Mouse (Mus musculus) heart, embryonic 10.5 days (tissue): ENCODE measurements around the gene 4833427G06Rik. TPM values are rescaled to one million over a fixed set of nuclear protein-coding genes. Genes with fewer than 3 reads are reported as not detected.
"Not testable (repeated sequence)": the region's sequence is repeated elsewhere in the genome, so short reads cannot be mapped to it uniquely, and the experiment has no call there.

Source experiments
- DNase-seq: peaks from one replicate; pipeline ENCODE4 v3.0.0-alpha.2; 2017; ENCODE audit warnings: low spot score
- H3K27ac ChIP-seq: fragments of 300-500 bp; sonication (generic); 2 replicates; pipeline ENCODE4 v1.5.1; 2016; ENCODE audit warnings: mild to moderate bottlenecking
- H3K27me3 ChIP-seq: fragments of 300-500 bp; sonication (generic); 2 replicates; pipeline ENCODE4 v1.6.1; 2016; ENCODE audit warnings: mild to moderate bottlenecking; ENCODE audit not compliant: poor library complexity, insufficient read depth, severe bottlenecking
- H3K36me3 ChIP-seq: fragments of 300-500 bp; sonication (generic); 2 replicates; pipeline ENCODE4 v1.6.1; 2016; ENCODE audit warnings: mild to moderate bottlenecking, moderate library complexity
- H3K4me1 ChIP-seq: fragments of 300-500 bp; sonication (generic); 2 replicates; pipeline ENCODE4 v1.6.1; 2016; ENCODE audit warnings: mild to moderate bottlenecking
- H3K4me3 ChIP-seq: fragments of 300-500 bp; sonication (generic); 2 replicates; pipeline ENCODE4 v1.5.1; 2016; ENCODE audit warnings: mild to moderate bottlenecking, moderate library complexity
- H3K9me3 ChIP-seq: fragments of 300-500 bp; sonication (generic); 2 replicates; pipeline ENCODE4 v1.6.1; 2016; ENCODE audit warnings: mild to moderate bottlenecking, moderate library complexity
- WGBS: fragments of 180-500 bp; shearing (Covaris S2); methylation state at CpG from one replicate; pipeline ENCODE4 v1.1.7; 2016; 5-methylcytosine and 5-hydroxymethylcytosine counted together
- polyA plus RNA-seq: library from polyadenylated mRNA; unstranded; fragments of >200 nt; fragmentation: Nextera tagmentation; extraction: Ambion mirVana; gene quantifications from 2 replicates; pipeline ENCODE4 v1.2.1, GENCODE M21; 2016

4833427G06Rik gene
- polyA plus RNA-seq: not detected in 2 replicates

DNA sequence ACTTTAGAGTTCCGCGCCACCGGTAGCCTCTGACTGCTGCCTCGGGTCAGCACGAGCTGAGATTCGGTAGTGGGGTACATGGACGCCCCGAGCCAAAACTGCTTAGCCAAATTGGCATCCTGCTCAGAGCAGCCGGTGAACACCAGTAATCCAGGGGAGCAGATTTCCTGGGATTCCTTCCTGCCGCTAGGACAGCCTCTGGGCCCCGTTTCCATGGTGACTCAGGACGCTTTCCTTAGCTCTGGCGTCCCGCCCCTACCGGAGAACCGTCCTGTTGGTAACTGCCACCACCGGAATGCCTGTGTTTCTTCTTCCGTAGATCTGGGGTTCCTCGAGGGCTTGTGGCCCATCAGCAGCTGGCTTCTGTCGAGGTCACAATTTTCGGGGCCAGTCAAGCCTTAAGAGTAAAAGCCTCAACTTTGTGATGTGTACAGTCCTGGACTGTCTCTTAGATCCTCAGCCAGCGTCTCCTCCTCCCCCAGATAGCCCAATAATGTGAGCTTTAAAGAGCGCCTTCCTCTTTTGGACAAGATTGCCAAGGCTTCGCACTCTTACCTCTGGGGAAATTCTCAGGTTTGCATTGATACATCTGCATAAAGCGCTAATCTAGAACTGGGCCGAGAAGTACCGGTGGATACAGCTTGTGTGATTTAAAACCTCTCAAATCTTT is at the start of gene 4833427G06Rik:
4833427G06Rik (minus strand) TSS at position 323 of the 670 bp plus-strand sequence.
- peak; percentile 85 for DNase-seq
- no peaks in the 10 kb centered on the region for H3K9me3 ChIP-seq
- no peak within 1 kb of the TSS for H3K27ac ChIP-seq
- peaks cover 34% of the 10 kb centered on the region for H3K27me3 ChIP-seq
- WGBS: 8% methylated on average over 27 of the region's 27 CpGs
- H3K4me3 ChIP-seq: peak within 1 kb of the TSS; percentile 77
- peaks cover 17% of the 10 kb centered on the region for H3K4me1 ChIP-seq
- H3K36me3 ChIP-seq: no peaks in the 10 kb centered on the region

- Histone ChIP-seq H3K4me3 (no peak overlapping the region), H3K4me1 (0 out of 2 replicates have a peak, but pooled peaks cover 3% of the 10 kb centered on the region), H3K36me3 (no peaks in the 10 kb centered on the region), H3K27me3 (peaks cover 33% of the 10 kb centered on the region; the same call in 1 of the 2 replicates), H3K9me3 (no peaks in the 10 kb centered on the region), H3K27ac (no peak overlapping the region)
- DNase-seq: no peak
- WGBS: 79% methylated on average over 5 of the region's 5 CpGs
These were observed 45.4 kb upstream of the 4833427G06Rik start for GRCm38 (mm10) chr9:51147294-51147693.

DNA sequence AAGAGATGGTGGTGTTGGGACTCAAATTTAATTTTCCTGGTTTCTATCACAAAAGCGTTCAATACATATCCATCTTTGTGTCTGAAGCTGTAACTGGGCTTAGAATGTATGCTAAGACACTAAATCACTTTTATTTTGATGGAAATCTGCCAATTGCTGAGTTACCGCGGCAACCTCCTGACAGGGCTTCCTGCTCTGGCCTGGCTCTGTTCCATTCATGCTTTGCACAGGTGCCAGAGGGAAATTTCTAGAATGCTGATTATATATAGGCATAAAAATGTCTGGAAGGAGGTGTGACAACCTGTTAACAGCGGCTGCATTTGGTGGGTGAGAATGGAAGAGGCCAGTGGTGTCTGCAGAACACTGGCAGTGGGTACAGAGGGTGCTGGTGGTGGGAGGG is 44.6 kb upstream of the 4833427G06Rik start:
- Histone ChIP-seq H3K36me3 (no peaks in the 10 kb centered on the region), H3K27ac (no peak overlapping the region), H3K4me1 (no peaks in the 10 kb centered on the region), H3K4me3 (no peak overlapping the region), H3K27me3 (peaks cover 27% of the 10 kb centered on the region; the same call in 1 of the 2 replicates), H3K9me3 (no peaks in the 10 kb centered on the region)
- no peak for DNase-seq
- 80% methylated on average over 4 of the region's 4 CpGs for WGBS

DNA sequence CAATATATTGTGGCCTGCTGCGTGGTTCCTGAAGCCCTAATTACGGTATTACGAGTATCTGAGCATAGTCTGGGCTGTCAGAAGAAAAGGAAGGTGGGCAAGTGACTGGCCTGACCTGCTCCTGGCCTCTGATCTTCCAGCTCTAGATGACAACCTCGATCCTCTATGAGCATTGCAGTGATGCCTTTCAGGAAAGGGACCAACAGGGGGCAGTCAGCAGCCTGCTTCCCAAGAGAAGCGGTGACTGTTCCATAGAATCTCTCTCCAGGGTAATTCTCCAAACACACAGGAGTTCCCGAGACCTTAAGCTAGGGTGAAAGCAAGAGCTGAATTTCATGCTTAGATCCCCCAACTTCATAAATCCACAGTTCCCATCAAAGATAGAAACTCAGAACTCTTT is 42.3 kb upstream of the 4833427G06Rik start:
- no peak for DNase-seq
- Histone ChIP-seq H3K4me3 (no peak overlapping the region), H3K9me3 (no peaks in the 10 kb centered on the region), H3K27me3 (peaks cover 5% of the 10 kb centered on the region; the same call in 1 of the 2 replicates), H3K27ac (no peak overlapping the region), H3K36me3 (no peaks in the 10 kb centered on the region), H3K4me1 (no peaks in the 10 kb centered on the region)
- 69% methylated on average over 6 of the region's 6 CpGs for WGBS

GRCm38 (mm10) chr9:51143437-51143836 is 41.6 kb upstream of the 4833427G06Rik start:
- no peaks in the 10 kb centered on the region for H3K4me1 ChIP-seq
- H3K27ac ChIP-seq: no peak overlapping the region
- no peak for DNase-seq
- WGBS: 76% methylated on average over 1 of the region's 1 CpGs
- H3K9me3 ChIP-seq: no peaks in the 10 kb centered on the region
- no peaks in the 10 kb centered on the region for H3K27me3 ChIP-seq
- no peak overlapping the region for H3K4me3 ChIP-seq
- no peaks in the 10 kb centered on the region for H3K36me3 ChIP-seq

DNA sequence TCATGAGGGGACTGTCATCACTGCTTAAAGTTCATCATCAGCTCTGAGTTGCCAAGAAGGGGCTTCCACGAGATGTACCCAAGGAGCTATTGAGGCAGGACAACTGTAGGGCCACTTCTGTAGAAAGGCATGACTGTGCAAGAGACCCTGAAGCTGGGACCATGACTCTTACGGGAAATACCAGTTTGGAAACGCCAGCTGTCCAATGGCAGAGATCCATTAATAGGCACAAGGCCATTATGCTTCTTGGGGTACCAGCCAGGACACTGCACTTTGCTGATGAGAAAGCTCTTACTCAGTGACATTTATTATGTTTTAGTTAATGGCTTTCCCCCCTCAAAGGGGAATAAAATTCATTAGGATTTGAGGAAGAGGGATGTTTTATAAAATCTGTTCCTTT is 38.8 kb upstream of the 4833427G06Rik start:
- 71% methylated on average over 3 of the region's 3 CpGs for WGBS
- H3K4me3 ChIP-seq: no peak overlapping the region
- peaks cover 4% of the 10 kb centered on the region; the same call in 1 of the 2 replicates for H3K27me3 ChIP-seq
- H3K36me3 ChIP-seq: no peaks in the 10 kb centered on the region
- DNase-seq: no peak
- no peak overlapping the region for H3K27ac ChIP-seq
- H3K9me3 ChIP-seq: no peaks in the 10 kb centered on the region
- no peaks in the 10 kb centered on the region for H3K4me1 ChIP-seq

DNA sequence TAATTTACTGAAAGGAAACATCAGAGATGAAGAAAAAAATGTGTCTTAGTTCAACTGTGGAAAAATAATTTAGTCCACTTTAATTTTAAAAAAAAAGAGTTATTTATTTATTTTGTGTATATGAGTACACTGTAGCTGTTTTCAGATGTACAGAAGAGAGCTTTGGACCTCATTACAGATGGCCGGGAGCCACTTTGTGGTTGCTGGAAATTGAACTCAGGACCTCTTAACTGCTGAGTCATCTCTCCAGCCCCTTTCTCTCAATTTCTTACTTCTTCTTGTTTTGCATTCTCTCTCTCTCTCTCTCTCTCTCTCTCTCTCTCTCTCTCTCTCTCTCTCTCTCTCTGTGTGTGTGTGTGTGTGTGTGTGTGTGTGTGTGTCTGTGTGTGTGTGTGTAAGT is 37.5 kb upstream of the 4833427G06Rik start:
- WGBS: 89% methylated on average over 1 of the region's 1 CpGs
- H3K9me3 ChIP-seq, H3K36me3 ChIP-seq, DNase-seq, H3K27me3 ChIP-seq, H3K4me1 ChIP-seq, H3K4me3 ChIP-seq, H3K27ac ChIP-seq: not testable (repeated sequence)

GRCm38 (mm10) chr9:51138301-51138700 is 36.4 kb upstream of the 4833427G06Rik start:
- Histone ChIP-seq H3K9me3 (no peaks in the 10 kb centered on the region), H3K4me1 (no peaks in the 10 kb centered on the region), H3K36me3 (no peaks in the 10 kb centered on the region), H3K27ac (no peak overlapping the region), H3K4me3 (no peak overlapping the region), H3K27me3 (peaks cover 5% of the 10 kb centered on the region; the same call in 1 of the 2 replicates)
- 88% methylated on average over 1 of the region's 1 CpGs for WGBS
- no peak for DNase-seq

- no peak overlapping the region for H3K27ac ChIP-seq
- no peaks in the 10 kb centered on the region for H3K36me3 ChIP-seq
- no peak overlapping the region for H3K4me3 ChIP-seq
- no peak for DNase-seq
- H3K4me1 ChIP-seq: no peaks in the 10 kb centered on the region
- WGBS: 64% methylated on average over 1 of the region's 1 CpGs
- peaks cover 5% of the 10 kb centered on the region; the same call in 1 of the 2 replicates for H3K27me3 ChIP-seq
- H3K9me3 ChIP-seq: no peaks in the 10 kb centered on the region
These were observed 36.0 kb upstream of the 4833427G06Rik start for GRCm38 (mm10) chr9:51137836-51138235.

GRCm38 (mm10) chr9:51137432-51137831 is 35.6 kb upstream of the 4833427G06Rik start:
- DNase-seq: no peak
- Histone ChIP-seq H3K9me3 (no peaks in the 10 kb centered on the region), H3K4me1 (no peaks in the 10 kb centered on the region), H3K36me3 (no peaks in the 10 kb centered on the region), H3K4me3 (no peak overlapping the region), H3K27ac (no peak overlapping the region), H3K27me3 (peaks cover 5% of the 10 kb centered on the region; the same call in 1 of the 2 replicates)
- 72% methylated on average over 4 of the region's 4 CpGs for WGBS

DNA sequence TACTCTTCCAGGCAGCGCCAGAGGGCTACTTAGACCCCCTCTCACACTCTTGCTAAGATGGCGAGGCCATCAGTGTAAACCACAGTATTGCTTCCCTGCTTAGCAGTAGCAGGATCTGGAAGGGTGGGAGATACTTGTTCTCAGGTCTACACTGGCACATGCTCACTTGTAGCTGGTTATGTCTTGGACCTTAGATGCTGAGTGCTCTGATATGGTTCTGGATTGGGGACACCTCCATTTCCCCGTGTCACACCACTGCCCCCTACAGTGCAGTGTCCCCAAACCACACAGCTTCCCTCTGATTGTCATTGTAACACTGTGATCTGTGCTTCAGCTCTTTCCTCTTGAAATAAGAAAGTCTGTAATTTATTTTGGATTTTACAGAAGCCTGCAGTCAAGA is 35.1 kb upstream of the 4833427G06Rik start:
- peaks cover 5% of the 10 kb centered on the region; the same call in 1 of the 2 replicates for H3K27me3 ChIP-seq
- no peak for DNase-seq
- no peaks in the 10 kb centered on the region for H3K4me1 ChIP-seq
- 58% methylated on average over 3 of the region's 3 CpGs for WGBS
- no peaks in the 10 kb centered on the region for H3K9me3 ChIP-seq
- no peak overlapping the region for H3K4me3 ChIP-seq
- H3K36me3 ChIP-seq: no peaks in the 10 kb centered on the region
- H3K27ac ChIP-seq: no peak overlapping the region

GRCm38 (mm10) chr9:51114767-51115166 is 12.9 kb upstream of the 4833427G06Rik start:
- Histone ChIP-seq H3K9me3 (no peaks in the 10 kb centered on the region), H3K4me3 (no peak overlapping the region), H3K27me3 (no peaks in the 10 kb centered on the region), H3K4me1 (no peaks in the 10 kb centered on the region), H3K36me3 (no peaks in the 10 kb centered on the region), H3K27ac (no peak overlapping the region)
- WGBS: 72% methylated on average over 4 of the region's 4 CpGs
- DNase-seq: no peak

DNA sequence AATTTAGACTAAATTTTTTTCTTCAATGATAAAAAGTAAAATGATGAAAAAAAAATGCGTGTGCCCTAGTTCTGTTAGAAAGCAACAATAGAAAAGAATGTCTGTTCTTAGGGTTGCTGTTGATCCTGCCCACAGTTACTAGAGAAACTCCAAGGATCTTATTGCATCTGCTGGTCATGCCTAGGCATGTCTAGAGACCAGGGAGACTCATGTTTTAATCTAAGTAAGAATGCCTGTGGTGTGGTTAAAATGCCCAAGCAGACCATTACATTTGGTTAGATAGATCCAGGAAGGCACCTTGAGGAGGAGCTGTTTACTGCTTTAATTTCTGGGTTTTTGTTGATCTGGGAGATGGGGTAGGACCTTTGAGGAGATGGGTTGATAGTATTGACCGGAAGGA is 3.9 kb upstream of the 4833427G06Rik start:
- whole genome bisulfite sequencing: 85% methylated on average over 2 of the region's 2 CpGs
- DNase-seq: no peak

More for the DNA sequence above, 3.9 kb upstream of the 4833427G06Rik start:
- Histone ChIP-seq H3K9me3 (no peaks in the 10 kb centered on the region), H3K27me3 (peaks cover 23% of the 10 kb centered on the region; the same call in 1 of the 2 replicates), H3K36me3 (no peaks in the 10 kb centered on the region), H3K4me1 (peaks cover 17% of the 10 kb centered on the region), H3K27ac (no peak overlapping the region), H3K4me3 (no peak overlapping the region)
